Mouse (Mus musculus): ENCODE results near the gene C2cd4c.

GRCm38 (mm10) chr10:79587752-79588126 is 26.1 kb downstream of the C2cd4c start:
- no peak for TF ChIP-seq GATA1 (IDR thresholded peaks at IDR 0.05; ENCODE audit: low read length)
- no peak for TF ChIP-seq TAL1 (IDR thresholded peaks at IDR 0.05; ENCODE audit: low read length)

All from erythroblast, embryonic 14.5 days (primary cell).